Mouse (Mus musculus): ENCODE results near the gene Kcnh1. TPM values are rescaled to one million over a fixed set of nuclear protein-coding genes. Genes with fewer than 3 reads are reported as not detected.

Gene Kcnh1
- 0.64 and 0.65 TPM in 2 replicates for polyA plus RNA-seq (2015; fragmentation: Nextera tagmentation; extraction: Ambion mirVana)

GRCm38 (mm10) chr1:192190508-192191321, at the start of gene Kcnh1:
Kcnh1 (plus strand) TSS chr1:192190774.
- Histone ChIP-seq H3K4me2 (ENCODE audit: low read depth, low read length) (peak within 1 kb of the TSS; percentile 91), H3K9ac (ENCODE audit: low read depth, low read length) (peak within 1 kb of the TSS; percentile 65), H3K4me3 (ENCODE audit: low read length) (peak within 1 kb of the TSS; percentile 63), H3K36me3 (ENCODE audit: control insufficient read depth, insufficient read depth, low read length) (no peaks in the 10 kb centered on the region), H3K4me1 (ENCODE audit: control insufficient read depth, insufficient read depth, low read length) (peaks cover 11% of the 10 kb centered on the region), H3K9me3 (ENCODE audit: control insufficient read depth, low read length) (no peaks in the 10 kb centered on the region), H3K27ac (ENCODE audit: low read length) (no peak within 1 kb of the TSS), H3K27me3 (replicated peaks; ENCODE audit: control insufficient read depth, insufficient read depth, low read length) (peaks cover 7% of the 10 kb centered on the region)
- ATAC-seq = peak; percentile 96
- WGBS = under 1% methylated on average over 73 of the region's 73 CpGs

DNA sequence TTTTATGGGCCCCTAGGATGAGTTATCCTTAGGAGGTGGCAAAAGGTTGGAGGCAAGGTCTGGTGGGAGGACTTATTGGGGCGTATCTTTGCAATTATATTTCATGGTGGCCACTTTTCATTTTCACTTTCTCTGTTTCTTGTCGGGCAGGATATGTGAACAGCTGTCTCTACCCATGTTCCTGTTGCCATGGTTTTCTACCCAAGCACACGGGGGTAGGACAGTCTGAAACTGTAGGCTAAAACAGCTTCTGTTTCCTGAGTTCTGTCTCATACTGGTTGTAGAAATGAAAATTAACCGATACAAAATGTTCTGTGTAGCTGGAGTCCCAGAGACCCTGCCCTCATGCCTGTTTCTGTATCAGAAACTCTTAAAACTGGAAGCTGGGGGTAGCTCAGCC, 39.4 kb upstream of the Kcnh1 start:
- no peak for ATAC-seq
- Histone ChIP-seq H3K27ac (ENCODE audit: low read length) (no peak overlapping the region), H3K4me2 (ENCODE audit: low read depth, low read length) (no peak overlapping the region), H3K9ac (ENCODE audit: low read depth, low read length) (no peak overlapping the region), H3K27me3 (replicated peaks; ENCODE audit: control insufficient read depth, insufficient read depth, low read length) (no peaks in the 10 kb centered on the region), H3K36me3 (ENCODE audit: control insufficient read depth, insufficient read depth, low read length) (no peaks in the 10 kb centered on the region), H3K9me3 (ENCODE audit: control insufficient read depth, low read length) (no peaks in the 10 kb centered on the region), H3K4me3 (ENCODE audit: low read length) (no peak overlapping the region), H3K4me1 (ENCODE audit: control insufficient read depth, insufficient read depth, low read length) (no peaks in the 10 kb centered on the region)
- WGBS = 83% methylated on average over 4 of the region's 4 CpGs

GRCm38 (mm10) chr1:192171477-192171876, 19.1 kb upstream of the Kcnh1 start:
- H3K27ac ChIP-seq (ENCODE audit: low read length) = no peak overlapping the region
- no peak overlapping the region for H3K9ac ChIP-seq (ENCODE audit: low read depth, low read length)
- no peaks in the 10 kb centered on the region for H3K4me1 ChIP-seq (ENCODE audit: control insufficient read depth, insufficient read depth, low read length)
- WGBS = 81% methylated on average over 3 of the region's 3 CpGs
- no peak overlapping the region for H3K4me3 ChIP-seq (ENCODE audit: low read length)
- H3K36me3 ChIP-seq (ENCODE audit: control insufficient read depth, insufficient read depth, low read length) = no peaks in the 10 kb centered on the region
- H3K4me2 ChIP-seq (ENCODE audit: low read depth, low read length) = no peak overlapping the region
- no peaks in the 10 kb centered on the region for H3K9me3 ChIP-seq (ENCODE audit: control insufficient read depth, low read length)
- no peaks in the 10 kb centered on the region for H3K27me3 ChIP-seq (replicated peaks; ENCODE audit: control insufficient read depth, insufficient read depth, low read length)
- ATAC-seq = no peak

GRCm38 (mm10) chr1:192179877-192180276, 10.7 kb upstream of the Kcnh1 start:
- WGBS = 44% methylated on average over 3 of the region's 3 CpGs
- H3K9me3 ChIP-seq (ENCODE audit: control insufficient read depth, low read length) = no peaks in the 10 kb centered on the region
- H3K9ac ChIP-seq (ENCODE audit: low read depth, low read length) = no peak overlapping the region
- no peak for ATAC-seq
- no peaks in the 10 kb centered on the region for H3K36me3 ChIP-seq (ENCODE audit: control insufficient read depth, insufficient read depth, low read length)
- H3K4me1 ChIP-seq (ENCODE audit: control insufficient read depth, insufficient read depth, low read length) = no peaks in the 10 kb centered on the region
- H3K27me3 ChIP-seq (replicated peaks; ENCODE audit: control insufficient read depth, insufficient read depth, low read length) = no peaks in the 10 kb centered on the region
- no peak overlapping the region for H3K4me3 ChIP-seq (ENCODE audit: low read length)
- no peak overlapping the region for H3K4me2 ChIP-seq (ENCODE audit: low read depth, low read length)
- H3K27ac ChIP-seq (ENCODE audit: low read length) = no peak overlapping the region

DNA sequence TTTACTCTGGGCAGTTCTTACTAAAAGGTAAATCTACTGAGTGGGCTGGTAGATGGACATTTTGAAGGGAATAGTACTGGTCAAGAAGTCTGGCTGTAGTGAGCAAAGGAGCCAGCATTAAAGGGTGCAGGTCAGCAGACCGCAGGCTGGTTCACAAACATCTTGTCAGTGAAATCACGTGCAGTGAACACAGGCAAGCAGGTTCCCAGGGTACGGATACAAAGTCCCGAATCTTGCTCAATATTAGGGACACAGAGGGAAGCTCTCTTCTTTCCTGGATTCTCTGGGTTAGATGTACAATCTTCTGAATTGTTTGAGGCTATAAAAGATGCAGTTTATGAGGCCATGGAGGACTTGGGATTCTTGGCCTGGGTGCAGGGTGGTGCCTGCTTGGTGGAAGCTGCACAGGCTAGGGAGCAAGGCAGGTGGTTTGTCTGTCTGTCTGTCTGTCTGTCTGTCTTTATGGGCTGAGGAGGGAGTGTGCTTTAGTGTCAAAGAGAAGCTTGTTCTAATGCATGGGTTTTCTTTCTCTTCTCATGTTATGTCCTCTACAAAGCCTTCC, 8.8 kb upstream of the Kcnh1 start:
- H3K4me3 ChIP-seq (ENCODE audit: low read length) = no peak overlapping the region
- H3K27me3 ChIP-seq (replicated peaks; ENCODE audit: control insufficient read depth, insufficient read depth, low read length) = no peaks in the 10 kb centered on the region
- no peaks in the 10 kb centered on the region for H3K36me3 ChIP-seq (ENCODE audit: control insufficient read depth, insufficient read depth, low read length)
- no peak overlapping the region for H3K9ac ChIP-seq (ENCODE audit: low read depth, low read length)
- no peaks in the 10 kb centered on the region for H3K4me1 ChIP-seq (ENCODE audit: control insufficient read depth, insufficient read depth, low read length)
- no peak overlapping the region for H3K4me2 ChIP-seq (ENCODE audit: low read depth, low read length)
- no peak overlapping the region for H3K27ac ChIP-seq (ENCODE audit: low read length)
- WGBS = 68% methylated on average over 4 of the region's 4 CpGs
- ATAC-seq = peak; percentile 64
- H3K9me3 ChIP-seq (ENCODE audit: control insufficient read depth, low read length) = no peaks in the 10 kb centered on the region

DNA sequence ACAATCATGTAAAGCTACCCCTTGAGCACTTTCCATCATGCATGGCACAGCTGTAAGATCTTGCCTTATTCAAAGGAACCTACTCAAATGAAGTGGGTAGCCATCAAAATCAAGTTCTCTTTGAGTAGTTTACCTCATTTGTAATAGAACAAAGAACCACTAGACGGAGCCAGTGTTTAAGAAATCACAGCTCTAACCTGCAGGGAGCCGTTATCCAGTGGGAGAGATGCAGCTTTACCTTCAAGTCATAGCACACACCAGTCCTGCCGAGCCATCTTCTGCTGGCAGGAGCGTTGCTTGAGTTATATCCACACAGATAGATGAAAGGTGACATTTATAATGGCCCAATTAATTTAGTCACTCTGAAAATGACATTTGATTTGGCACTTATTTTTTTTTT, 1.5 kb upstream of the Kcnh1 start:
- no peaks in the 10 kb centered on the region for H3K36me3 ChIP-seq (ENCODE audit: control insufficient read depth, insufficient read depth, low read length)
- H3K4me2 ChIP-seq (ENCODE audit: low read depth, low read length) = no peak overlapping the region
- no peak overlapping the region for H3K9ac ChIP-seq (ENCODE audit: low read depth, low read length)
- H3K9me3 ChIP-seq (ENCODE audit: control insufficient read depth, low read length) = no peaks in the 10 kb centered on the region
- no peak for ATAC-seq
- H3K27ac ChIP-seq (ENCODE audit: low read length) = no peak overlapping the region
- peaks cover 7% of the 10 kb centered on the region for H3K27me3 ChIP-seq (replicated peaks; ENCODE audit: control insufficient read depth, insufficient read depth, low read length)
- peaks cover 11% of the 10 kb centered on the region for H3K4me1 ChIP-seq (ENCODE audit: control insufficient read depth, insufficient read depth, low read length)
- WGBS = 11% methylated on average over 4 of the region's 4 CpGs
- no peak overlapping the region for H3K4me3 ChIP-seq (ENCODE audit: low read length)

GRCm38 (mm10) chr1:192189771-192190170, 803 bp upstream of the Kcnh1 start:
- peaks cover 11% of the 10 kb centered on the region for H3K4me1 ChIP-seq (ENCODE audit: control insufficient read depth, insufficient read depth, low read length)
- no peaks in the 10 kb centered on the region for H3K9me3 ChIP-seq (ENCODE audit: control insufficient read depth, low read length)
- no peaks in the 10 kb centered on the region for H3K36me3 ChIP-seq (ENCODE audit: control insufficient read depth, insufficient read depth, low read length)
- no peak for ATAC-seq
- H3K27ac ChIP-seq (ENCODE audit: low read length) = no peak overlapping the region
- WGBS = 81% methylated on average over 11 of the region's 11 CpGs
- no peak overlapping the region for H3K4me3 ChIP-seq (ENCODE audit: low read length)
- peaks cover 7% of the 10 kb centered on the region for H3K27me3 ChIP-seq (replicated peaks; ENCODE audit: control insufficient read depth, insufficient read depth, low read length)
- no peak overlapping the region for H3K4me2 ChIP-seq (ENCODE audit: low read depth, low read length)
- no peak overlapping the region for H3K9ac ChIP-seq (ENCODE audit: low read depth, low read length)

DNA sequence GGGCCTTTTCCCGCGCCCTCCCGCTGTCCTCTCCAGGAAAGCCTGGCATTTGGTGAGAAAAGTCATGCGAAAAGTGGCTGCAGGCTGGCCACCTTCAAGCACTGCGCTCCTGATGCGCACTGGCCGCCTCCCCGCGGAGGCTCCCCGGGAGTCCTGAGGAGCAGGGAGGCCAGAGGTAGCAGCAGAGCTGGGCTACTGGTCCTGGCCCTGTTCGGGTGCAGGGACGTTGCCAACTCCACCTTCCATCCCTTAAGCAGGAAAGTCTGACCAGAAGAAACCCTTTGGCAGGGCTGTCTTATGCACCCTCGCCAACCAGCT, 707 bp downstream of the Kcnh1 start:
- H3K9me3 ChIP-seq (ENCODE audit: control insufficient read depth, low read length) = no peaks in the 10 kb centered on the region
- no peak overlapping the region for H3K27ac ChIP-seq (ENCODE audit: low read length)
- ATAC-seq = no peak
- H3K4me2 ChIP-seq (ENCODE audit: low read depth, low read length) = peak overlapping the region; percentile 91
- peaks cover 11% of the 10 kb centered on the region for H3K4me1 ChIP-seq (ENCODE audit: control insufficient read depth, insufficient read depth, low read length)
- H3K4me3 ChIP-seq (ENCODE audit: low read length) = peak overlapping the region; percentile 63
- peak overlapping the region; percentile 65 for H3K9ac ChIP-seq (ENCODE audit: low read depth, low read length)
- H3K36me3 ChIP-seq (ENCODE audit: control insufficient read depth, insufficient read depth, low read length) = no peaks in the 10 kb centered on the region
- WGBS = 7% methylated on average over 13 of the region's 13 CpGs
- peaks cover 7% of the 10 kb centered on the region for H3K27me3 ChIP-seq (replicated peaks; ENCODE audit: control insufficient read depth, insufficient read depth, low read length)

GRCm38 (mm10) chr1:192191859-192192258, 1.3 kb downstream of the Kcnh1 start:
- no peaks in the 10 kb centered on the region for H3K36me3 ChIP-seq (ENCODE audit: control insufficient read depth, insufficient read depth, low read length)
- no peak overlapping the region for H3K9ac ChIP-seq (ENCODE audit: low read depth, low read length)
- no peak overlapping the region for H3K27ac ChIP-seq (ENCODE audit: low read length)
- ATAC-seq = no peak
- H3K4me1 ChIP-seq (ENCODE audit: control insufficient read depth, insufficient read depth, low read length) = peaks cover 11% of the 10 kb centered on the region
- WGBS = 60% methylated on average over 8 of the region's 8 CpGs
- peaks cover 7% of the 10 kb centered on the region for H3K27me3 ChIP-seq (replicated peaks; ENCODE audit: control insufficient read depth, insufficient read depth, low read length)
- peak overlapping the region; percentile 91; the same call in 1 of the 2 replicates for H3K4me2 ChIP-seq (ENCODE audit: low read depth, low read length)
- H3K4me3 ChIP-seq (ENCODE audit: low read length) = no peak overlapping the region
- H3K9me3 ChIP-seq (ENCODE audit: control insufficient read depth, low read length) = no peaks in the 10 kb centered on the region
